Mouse (Mus musculus): ENCODE data around the gene Rrm1. TPM values are rescaled to one million over a fixed set of nuclear protein-coding genes. Genes with fewer than 3 reads are reported as not detected.
A peak's percentile ranks its signal among the peaks of the same experiment; 100 is the strongest.

Gene Rrm1
- polyA plus RNA-seq, 1 experiment from 2014 or later = 169 TPM

GRCm38 (mm10) chr7:102422036-102422435 lies 19.5 kb upstream of the Rrm1 start:
- H3K9ac ChIP-seq (replicated peaks; ENCODE audit: low read length) = no peak overlapping the region
- no peaks in the 10 kb centered on the region for H3K9me3 ChIP-seq (ENCODE audit: low read length)
- H3K4me3 ChIP-seq (ENCODE audit: low read length) = no peak overlapping the region
- H3K4me2 ChIP-seq (replicated peaks; ENCODE audit: low read depth, low read length) = no peak overlapping the region
- WGBS = 97% methylated on average over 2 of the region's 2 CpGs
- H3K27ac ChIP-seq (ENCODE audit: low read length) = no peak overlapping the region
- no peak for ATAC-seq (ENCODE audit: low FRiP score, low TSS enrichment)
- H3K27me3 ChIP-seq (ENCODE audit: insufficient read depth, low read length) = no peaks in the 10 kb centered on the region
- H3K36me3 ChIP-seq (ENCODE audit: insufficient read depth, low read length) = no peaks in the 10 kb centered on the region
- no peaks in the 10 kb centered on the region for H3K4me1 ChIP-seq (ENCODE audit: insufficient read depth, low read length)

- H3K27me3 ChIP-seq (ENCODE audit: insufficient read depth, low read length) = no peaks in the 10 kb centered on the region
- no peak overlapping the region for H3K4me3 ChIP-seq (ENCODE audit: low read length)
- 0 out of 2 replicates have a peak, but pooled peaks have one; percentile 27 for ATAC-seq (ENCODE audit: low FRiP score, low TSS enrichment)
- no peaks in the 10 kb centered on the region for H3K36me3 ChIP-seq (ENCODE audit: insufficient read depth, low read length)
- H3K9me3 ChIP-seq (ENCODE audit: low read length) = no peaks in the 10 kb centered on the region
- H3K4me2 ChIP-seq (replicated peaks; ENCODE audit: low read depth, low read length) = no peak overlapping the region
- H3K9ac ChIP-seq (replicated peaks; ENCODE audit: low read length) = no peak overlapping the region
- no peak overlapping the region for H3K27ac ChIP-seq (ENCODE audit: low read length)
- WGBS = 42% methylated on average over 6 of the region's 6 CpGs
- no peaks in the 10 kb centered on the region for H3K4me1 ChIP-seq (ENCODE audit: insufficient read depth, low read length)
Observed at GRCm38 (mm10) chr7:102425933-102426685, 15.4 kb upstream of the Rrm1 start.

GRCm38 (mm10) chr7:102434344-102434743 lies 7.2 kb upstream of the Rrm1 start:
- no peaks in the 10 kb centered on the region for H3K36me3 ChIP-seq (ENCODE audit: insufficient read depth, low read length)
- H3K4me1 ChIP-seq (ENCODE audit: insufficient read depth, low read length) = no peaks in the 10 kb centered on the region
- WGBS = 80% methylated on average over 2 of the region's 2 CpGs
- no peak overlapping the region for H3K27ac ChIP-seq (ENCODE audit: low read length)
- no peak overlapping the region for H3K4me2 ChIP-seq (replicated peaks; ENCODE audit: low read depth, low read length)
- H3K4me3 ChIP-seq (ENCODE audit: low read length) = no peak overlapping the region
- ATAC-seq (ENCODE audit: low FRiP score, low TSS enrichment) = no peak
- no peaks in the 10 kb centered on the region for H3K27me3 ChIP-seq (ENCODE audit: insufficient read depth, low read length)
- no peak overlapping the region for H3K9ac ChIP-seq (replicated peaks; ENCODE audit: low read length)
- H3K9me3 ChIP-seq (ENCODE audit: low read length) = no peaks in the 10 kb centered on the region

GRCm38 (mm10) chr7:102440822-102441656 lies 456 bp upstream of the Rrm1 start:
- WGBS = 53% methylated on average over 15 of the region's 15 CpGs
- ATAC-seq (ENCODE audit: low FRiP score, low TSS enrichment) = 0 out of 2 replicates have a peak, but pooled peaks have one; percentile 5

GRCm38 (mm10) chr7:102442432-102442831 lies 937 bp downstream of the Rrm1 start:
- 0% methylated on average over 4 of the region's 4 CpGs for WGBS
- Histone ChIP-seq H3K4me2 (replicated peaks; ENCODE audit: low read depth, low read length) (peak overlapping the region; percentile 73), H3K9me3 (ENCODE audit: low read length) (no peaks in the 10 kb centered on the region), H3K27me3 (ENCODE audit: insufficient read depth, low read length) (no peaks in the 10 kb centered on the region), H3K27ac (ENCODE audit: low read length) (peak overlapping the region; percentile 92), H3K36me3 (ENCODE audit: insufficient read depth, low read length) (peaks cover 25% of the 10 kb centered on the region), H3K9ac (replicated peaks; ENCODE audit: low read length) (peak overlapping the region; percentile 93), H3K4me3 (ENCODE audit: low read length) (peak overlapping the region; percentile 91), H3K4me1 (ENCODE audit: insufficient read depth, low read length) (peaks cover 15% of the 10 kb centered on the region)
- no peak for ATAC-seq (ENCODE audit: low FRiP score, low TSS enrichment)

More at GRCm38 (mm10) chr7:102440822-102441656, 456 bp upstream of the Rrm1 start:
- Histone ChIP-seq H3K4me2 (replicated peaks; ENCODE audit: low read depth, low read length) (peak overlapping the region; percentile 43), H3K4me1 (ENCODE audit: insufficient read depth, low read length) (peaks cover 15% of the 10 kb centered on the region), H3K9ac (replicated peaks; ENCODE audit: low read length) (peak overlapping the region; percentile 48; the same call in 1 of the 2 replicates), H3K9me3 (ENCODE audit: low read length) (no peaks in the 10 kb centered on the region), H3K4me3 (ENCODE audit: low read length) (peak overlapping the region; percentile 91), H3K36me3 (ENCODE audit: insufficient read depth, low read length) (peaks cover 13% of the 10 kb centered on the region; the same call in 1 of the 2 replicates), H3K27me3 (ENCODE audit: insufficient read depth, low read length) (no peaks in the 10 kb centered on the region), H3K27ac (ENCODE audit: low read length) (no peak overlapping the region)

GRCm38 (mm10) chr7:102444301-102444700 lies 2.8 kb downstream of the Rrm1 start:
- Histone ChIP-seq H3K9me3 (ENCODE audit: low read length) (no peaks in the 10 kb centered on the region), H3K27me3 (ENCODE audit: insufficient read depth, low read length) (no peaks in the 10 kb centered on the region), H3K4me1 (ENCODE audit: insufficient read depth, low read length) (peaks cover 15% of the 10 kb centered on the region), H3K4me2 (replicated peaks; ENCODE audit: low read depth, low read length) (no peak overlapping the region), H3K4me3 (ENCODE audit: low read length) (no peak overlapping the region), H3K9ac (replicated peaks; ENCODE audit: low read length) (no peak overlapping the region), H3K36me3 (ENCODE audit: insufficient read depth, low read length) (peaks cover 36% of the 10 kb centered on the region), H3K27ac (ENCODE audit: low read length) (no peak overlapping the region)
- 77% methylated on average over 2 of the region's 2 CpGs for WGBS
- no peak for ATAC-seq (ENCODE audit: low FRiP score, low TSS enrichment)

- Histone ChIP-seq H3K27ac (ENCODE audit: low read length) (no peak overlapping the region), H3K4me1 (ENCODE audit: insufficient read depth, low read length) (peaks cover 15% of the 10 kb centered on the region), H3K4me2 (replicated peaks; ENCODE audit: low read depth, low read length) (no peak overlapping the region), H3K27me3 (ENCODE audit: insufficient read depth, low read length) (no peaks in the 10 kb centered on the region), H3K9ac (replicated peaks; ENCODE audit: low read length) (no peak overlapping the region), H3K36me3 (ENCODE audit: insufficient read depth, low read length) (peaks cover 53% of the 10 kb centered on the region), H3K4me3 (ENCODE audit: low read length) (no peak overlapping the region), H3K9me3 (ENCODE audit: low read length) (no peaks in the 10 kb centered on the region)
- 56% methylated on average over 9 of the region's 9 CpGs for WGBS
- ATAC-seq (ENCODE audit: low FRiP score, low TSS enrichment) = no peak
Observed at GRCm38 (mm10) chr7:102446438-102446837, 4.9 kb downstream of the Rrm1 start.

- H3K4me2 ChIP-seq (replicated peaks; ENCODE audit: low read depth, low read length) = no peak overlapping the region
- peaks cover 65% of the 10 kb centered on the region for H3K36me3 ChIP-seq (ENCODE audit: insufficient read depth, low read length)
- H3K27ac ChIP-seq (ENCODE audit: low read length) = no peak overlapping the region
- H3K4me1 ChIP-seq (ENCODE audit: insufficient read depth, low read length) = no peaks in the 10 kb centered on the region
- no peaks in the 10 kb centered on the region for H3K27me3 ChIP-seq (ENCODE audit: insufficient read depth, low read length)
- H3K4me3 ChIP-seq (ENCODE audit: low read length) = no peak overlapping the region
- no peaks in the 10 kb centered on the region for H3K9me3 ChIP-seq (ENCODE audit: low read length)
- no peak for ATAC-seq (ENCODE audit: low FRiP score, low TSS enrichment)
- H3K9ac ChIP-seq (replicated peaks; ENCODE audit: low read length) = no peak overlapping the region
- 87% methylated on average over 5 of the region's 5 CpGs for WGBS
Observed at GRCm38 (mm10) chr7:102458618-102459380, 17.3 kb downstream of the Rrm1 start.

GRCm38 (mm10) chr7:102467566-102467965 lies 26.1 kb downstream of the Rrm1 start:
- Histone ChIP-seq H3K9ac (replicated peaks; ENCODE audit: low read length) (no peak overlapping the region), H3K4me1 (ENCODE audit: insufficient read depth, low read length) (no peaks in the 10 kb centered on the region), H3K4me2 (replicated peaks; ENCODE audit: low read depth, low read length) (no peak overlapping the region), H3K4me3 (ENCODE audit: low read length) (no peak overlapping the region), H3K27me3 (ENCODE audit: insufficient read depth, low read length) (no peaks in the 10 kb centered on the region), H3K27ac (ENCODE audit: low read length) (no peak overlapping the region), H3K36me3 (ENCODE audit: insufficient read depth, low read length) (peaks cover 55% of the 10 kb centered on the region), H3K9me3 (ENCODE audit: low read length) (no peaks in the 10 kb centered on the region)
- ATAC-seq (ENCODE audit: low FRiP score, low TSS enrichment) = no peak
- WGBS = 91% methylated on average over 8 of the region's 8 CpGs

All from kidney, embryonic 16.5 days (tissue).